Mouse (Mus musculus) liver, adult 2 months (tissue): ENCODE measurements around the gene Ier2.

ENCODE experiments used
- CTCF ChIP-seq: fragments of 200-500 bp; IDR thresholded peaks from 2 replicates; pipeline ENCODE4 v1.5.1; 2011; ENCODE audit warnings: low read depth, low read length, control low read depth
- POLR2A ChIP-seq: fragments of 200-500 bp; IDR thresholded peaks from 2 replicates; pipeline ENCODE4 v1.6.1; 2011; ENCODE audit warnings: low read length, control low read depth; ENCODE audit not compliant: insufficient read depth; ENCODE audit errors: extremely low read depth

GRCm38 (mm10) chr8:84661961-84662571, 586 bp downstream of the Ier2 start:
- no peak for TF ChIP-seq POLR2A
- no peak for TF ChIP-seq CTCF
